Mouse (Mus musculus) forebrain, embryonic 10.5 days (tissue): ENCODE measurements around the gene Gps2. TPM values are rescaled to one million over a fixed set of nuclear protein-coding genes. Genes with fewer than 3 reads are reported as not detected.

ENCODE experiments used
- microRNA-seq: library from miRNA; unstranded; fragments of <30 nt; microRNA quantifications from one replicate; pipeline ENCODE4, GENCODE M21; 2017
- polyA plus RNA-seq: library from polyadenylated mRNA; unstranded; fragments of >200 nt; fragmentation: Nextera tagmentation; extraction: Ambion mirVana; gene quantifications from 2 replicates; pipeline ENCODE4 v1.2.1, GENCODE M21; 2016

Gps2 gene
- polyA plus RNA-seq, 1 experiment from 2014 or later, result 97.3 TPM

Small RNA genes lying within 50 kb of the gene (microRNA-seq; reads per million reads assigned to microRNA genes)
- not detected for gene Mir6924

Other genes with a start within 250 kb of the Gps2 start
- 5.5 and 5.8 TPM in 2 replicates for gene Cd68, start 247.7 kb upstream of the Gps2 start, polyA plus RNA-seq
- 725 and 747 TPM in 2 replicates for gene Eif4a1, start 241.5 kb upstream of the Gps2 start, polyA plus RNA-seq
- 127 and 128 TPM in 2 replicates for gene Senp3, start 231.8 kb upstream of the Gps2 start, polyA plus RNA-seq
- 0.20 TPM in 1 of 2 replicates, not detected in the other for gene Tnfsf13, start 228.1 kb upstream of the Gps2 start, polyA plus RNA-seq
- gene Tnfsf12, start 218.0 kb upstream of the Gps2 start, polyA plus RNA-seq, result 1.1 and 1.6 TPM in 2 replicates
- gene Tnfsfm13, start 217.8 kb upstream of the Gps2 start, polyA plus RNA-seq, result 0.44 and 0.55 TPM in 2 replicates
- gene Polr2a, start 155.3 kb upstream of the Gps2 start, polyA plus RNA-seq, result 32.9 and 34.5 TPM in 2 replicates
- gene Slc35g3, start 151.9 kb upstream of the Gps2 start, polyA plus RNA-seq, result 0.14 TPM in 1 of 2 replicates, not detected in the other
- gene Zbtb4, start 148.0 kb upstream of the Gps2 start, polyA plus RNA-seq, result 0.46 and 0.77 TPM in 2 replicates
- gene Chrnb1, start 117.9 kb upstream of the Gps2 start, polyA plus RNA-seq, result 1.0 and 1.5 TPM in 2 replicates
- gene Fgf11, start 112.0 kb upstream of the Gps2 start, polyA plus RNA-seq, result 0.73 TPM in 2 replicates
- gene Tmem102, start 108.3 kb upstream of the Gps2 start, polyA plus RNA-seq, result 0.71 and 0.95 TPM in 2 replicates
- not detected in 2 replicates for gene Gm39566, start 98.6 kb upstream of the Gps2 start, polyA plus RNA-seq
- gene Spem2, start 95.4 kb upstream of the Gps2 start, polyA plus RNA-seq, result not detected in 2 replicates
- 0.19 TPM in 1 of 2 replicates, not detected in the other for gene Spem1, start 91.7 kb upstream of the Gps2 start, polyA plus RNA-seq
- 4.7 and 5.2 TPM in 2 replicates for gene Nlgn2, start 76.1 kb upstream of the Gps2 start, polyA plus RNA-seq
- 259 and 290 TPM in 2 replicates for gene Tmem256, start 75.4 kb upstream of the Gps2 start, polyA plus RNA-seq
- 67.5 and 67.6 TPM in 2 replicates for gene Plscr3, start 67.5 kb upstream of the Gps2 start, polyA plus RNA-seq
- gene Tnk1, start 55.2 kb upstream of the Gps2 start, polyA plus RNA-seq, result 0.79 and 1.9 TPM in 2 replicates
- not detected in 2 replicates for gene Tmem95, start 35.9 kb upstream of the Gps2 start, polyA plus RNA-seq
- gene Kctd11, start 32.5 kb upstream of the Gps2 start, polyA plus RNA-seq, result 4.8 and 6.7 TPM in 2 replicates
- 0.84 and 1.3 TPM in 2 replicates for gene Acap1, start 18.3 kb upstream of the Gps2 start, polyA plus RNA-seq
- 11.9 and 12.2 TPM in 2 replicates for gene 2810408A11Rik, start 12.9 kb upstream of the Gps2 start, polyA plus RNA-seq
- 14.3 and 14.8 TPM in 2 replicates for gene Neurl4, start 12.8 kb upstream of the Gps2 start, polyA plus RNA-seq
- gene Eif5a, start 8.1 kb downstream of the Gps2 start, polyA plus RNA-seq, result 2,970 and 2,997 TPM in 2 replicates
- 5.7 and 6.4 TPM in 2 replicates for gene Ybx2, start 21.9 kb downstream of the Gps2 start, polyA plus RNA-seq
- gene Slc2a4, start 34.3 kb downstream of the Gps2 start, polyA plus RNA-seq, result 14.2 and 15.7 TPM in 2 replicates
- gene Cldn7, start 50.9 kb downstream of the Gps2 start, polyA plus RNA-seq, result 19.7 and 21.9 TPM in 2 replicates
- 21.5 and 23.4 TPM in 2 replicates for gene Ctdnep1, start 67.3 kb downstream of the Gps2 start, polyA plus RNA-seq
- gene Elp5, start 68.6 kb downstream of the Gps2 start, polyA plus RNA-seq, result 159 TPM in 2 replicates
- gene Gabarap, start 77.3 kb downstream of the Gps2 start, polyA plus RNA-seq, result 318 and 331 TPM in 2 replicates
- gene Phf23, start 81.9 kb downstream of the Gps2 start, polyA plus RNA-seq, result 94.5 and 96.2 TPM in 2 replicates
- 44.3 and 51.6 TPM in 2 replicates for gene Dvl2, start 86.7 kb downstream of the Gps2 start, polyA plus RNA-seq
- gene Acadvl, start 101.5 kb downstream of the Gps2 start, polyA plus RNA-seq, result 41.0 and 44.1 TPM in 2 replicates
- gene Dlg4, start 103.1 kb downstream of the Gps2 start, polyA plus RNA-seq, result 13.8 and 15.5 TPM in 2 replicates
- gene Asgr1, start 140.2 kb downstream of the Gps2 start, polyA plus RNA-seq, result 0.71 and 1.2 TPM in 2 replicates
- gene Asgr2, start 178.8 kb downstream of the Gps2 start, polyA plus RNA-seq, result not detected in 2 replicates
- gene Mgl2, start 216.4 kb downstream of the Gps2 start, polyA plus RNA-seq, result not detected in 2 replicates
- not detected in 2 replicates for gene Clec10a, start 242.3 kb downstream of the Gps2 start, polyA plus RNA-seq